Mouse (Mus musculus) midbrain, embryonic 12.5 days (tissue): Measurements from ENCODE around the gene Kif2c. TPM values are rescaled to one million over a fixed set of nuclear protein-coding genes. Genes with fewer than 3 reads are reported as not detected.
A peak's percentile ranks its signal among the peaks of the same experiment; 100 is the strongest.

ENCODE experiments used
- ATAC-seq: fragments of 200-750 bp; cut with Nextera tagmentation; 2 replicates; pipeline ENCODE4 v1.8.0; 2017; ENCODE audit warnings: low read depth, moderate TSS enrichment, moderate library complexity; ENCODE audit not compliant: low FRiP score
- H3K27ac ChIP-seq: fragments of 300-500 bp; sonication (generic); replicated peaks from 2 replicates; pipeline ENCODE4 v1.5.1; 2016; ENCODE audit warnings: mild to moderate bottlenecking
- H3K27me3 ChIP-seq: fragments of 300-500 bp; sonication (generic); 2 replicates; pipeline ENCODE4 v1.6.1; 2016; ENCODE audit warnings: mild to moderate bottlenecking
- H3K36me3 ChIP-seq: fragments of 300-500 bp; sonication (generic); 2 replicates; pipeline ENCODE4 v1.6.1; 2016
- H3K4me1 ChIP-seq: fragments of 300-500 bp; sonication (generic); 2 replicates; pipeline ENCODE4 v1.6.1; 2016
- H3K4me2 ChIP-seq: fragments of 300-500 bp; sonication (generic); replicated peaks from 2 replicates; pipeline ENCODE4 v1.6.1; 2016; ENCODE audit warnings: mild to moderate bottlenecking, moderate library complexity
- H3K4me3 ChIP-seq: fragments of 300-500 bp; sonication (generic); 2 replicates; pipeline ENCODE4 v1.5.1; 2016; ENCODE audit warnings: mild to moderate bottlenecking
- H3K9ac ChIP-seq: fragments of 300-500 bp; sonication (generic); replicated peaks from 2 replicates; pipeline ENCODE4 v1.6.1; 2016; ENCODE audit warnings: mild to moderate bottlenecking, moderate library complexity
- H3K9me3 ChIP-seq: fragments of 300-500 bp; sonication (generic); 2 replicates; pipeline ENCODE4 v1.6.1; 2016; ENCODE audit warnings: mild to moderate bottlenecking
- WGBS: fragments of 180-500 bp; shearing (Covaris S2); methylation state at CpG from one replicate; pipeline ENCODE4 v1.1.7; 2016; 5-methylcytosine and 5-hydroxymethylcytosine counted together
- polyA plus RNA-seq: library from polyadenylated mRNA; unstranded; fragments of >200 nt; fragmentation: Nextera tagmentation; extraction: Ambion mirVana; gene quantifications from 2 replicates; pipeline ENCODE4 v1.2.1, GENCODE M21; 2016

Gene Kif2c
- polyA plus RNA-seq, 1 experiment from 2014 or later: 73.7 TPM

DNA sequence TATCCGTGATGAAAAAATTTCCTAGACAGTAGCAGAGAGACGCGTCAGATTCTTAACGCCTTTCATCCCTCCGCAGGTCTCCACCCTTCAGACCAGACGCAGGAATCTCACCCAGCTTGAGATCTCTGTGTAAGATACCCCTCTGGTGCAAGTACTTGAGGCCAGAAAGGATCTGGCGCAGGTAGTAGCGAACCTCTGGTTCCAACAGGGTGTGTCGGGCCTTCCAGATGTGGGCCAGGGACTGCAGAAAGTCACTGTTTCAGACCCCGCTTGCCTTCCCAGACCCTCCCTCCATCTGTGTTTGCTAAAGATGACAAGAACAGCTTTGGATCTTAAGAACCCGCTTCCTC, 49.7 kb downstream of the Kif2c start:
- Histone ChIP-seq H3K4me2 (peak overlapping the region; percentile 84), H3K4me3 (peak overlapping the region; percentile 88), H3K4me1 (peaks cover 36% of the 10 kb centered on the region), H3K27me3 (peaks cover 11% of the 10 kb centered on the region; the same call in 1 of the 2 replicates), H3K9ac (peak overlapping the region; percentile 78), H3K9me3 (no peaks in the 10 kb centered on the region), H3K27ac (peak overlapping the region; percentile 71; the same call in 1 of the 2 replicates), H3K36me3 (peaks cover 21% of the 10 kb centered on the region)
- 5% methylated on average over 11 of the region's 11 CpGs for WGBS
- ATAC-seq: no peak

DNA sequence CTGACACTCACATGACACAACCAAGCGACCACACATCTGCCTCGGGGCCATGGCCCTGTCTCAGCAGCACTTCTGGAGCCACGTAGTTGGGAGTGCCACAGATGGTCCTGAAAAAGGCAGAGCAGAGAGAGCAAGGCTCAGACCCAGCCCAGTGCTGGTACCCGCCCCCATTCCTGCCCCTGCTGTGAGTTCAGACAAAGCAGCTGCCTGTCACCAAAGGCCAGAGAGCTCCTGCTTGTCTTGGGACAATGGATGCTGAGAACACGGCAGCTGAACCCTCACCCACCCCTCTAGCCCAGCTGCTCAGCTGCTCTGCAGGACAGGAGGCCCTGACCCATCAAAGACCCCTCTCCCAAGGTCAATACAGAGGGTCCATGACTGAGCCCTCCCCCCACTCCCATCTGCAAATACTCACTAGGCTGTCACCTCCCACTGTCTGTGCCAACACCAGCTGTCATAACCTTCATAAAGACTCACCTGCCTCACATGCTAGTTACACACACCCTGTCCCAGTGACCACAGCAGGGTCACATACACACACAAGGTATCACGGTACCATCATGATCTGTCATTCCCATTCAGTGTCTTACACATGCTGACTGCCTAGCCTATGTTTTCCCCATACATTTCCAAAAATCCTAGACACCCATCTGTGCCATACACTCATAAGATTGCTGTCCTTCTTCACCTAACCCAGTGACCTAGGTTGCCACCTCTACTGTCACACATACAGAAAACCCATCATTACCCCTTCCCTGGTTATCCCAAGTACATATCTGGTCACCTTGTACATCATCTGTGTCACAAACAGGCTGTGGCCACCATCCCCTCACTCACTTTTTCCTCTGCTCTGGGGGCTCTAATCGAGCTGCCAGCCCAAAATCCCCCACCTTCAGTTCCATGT, 50.3 kb downstream of the Kif2c start:
- peak overlapping the region; percentile 78; the same call in 1 of the 2 replicates for H3K9ac ChIP-seq
- H3K27ac ChIP-seq: peak overlapping the region; percentile 71
- peaks cover 11% of the 10 kb centered on the region; the same call in 1 of the 2 replicates for H3K27me3 ChIP-seq
- ATAC-seq: peak; percentile 76
- WGBS: 3% methylated on average over 7 of the region's 7 CpGs
- H3K4me3 ChIP-seq: peak overlapping the region; percentile 88
- H3K36me3 ChIP-seq: peaks cover 22% of the 10 kb centered on the region
- peaks cover 36% of the 10 kb centered on the region for H3K4me1 ChIP-seq
- no peaks in the 10 kb centered on the region for H3K9me3 ChIP-seq
- peak overlapping the region; percentile 84 for H3K4me2 ChIP-seq

DNA sequence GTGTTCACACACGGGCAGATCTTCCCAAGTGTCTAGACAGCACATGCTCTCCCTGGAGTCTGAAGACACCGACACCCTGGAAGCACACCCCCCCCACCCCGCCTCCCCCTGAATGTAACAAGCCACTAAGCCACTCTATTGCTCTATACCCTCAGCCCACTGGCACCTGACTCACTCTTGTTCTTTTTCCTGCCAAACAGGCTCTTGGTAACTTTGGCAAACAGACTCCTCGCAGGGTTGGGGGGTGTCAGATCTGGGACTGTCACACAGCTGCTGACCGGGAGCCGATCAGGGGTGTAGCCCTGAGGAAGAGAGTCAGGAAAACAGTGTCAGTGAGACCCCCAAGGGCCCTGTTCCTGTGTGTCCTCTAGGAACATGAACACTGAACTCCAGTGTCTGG, 51.2 kb downstream of the Kif2c start:
- H3K4me2 ChIP-seq: peak overlapping the region; percentile 84
- WGBS: 56% methylated on average over 6 of the region's 6 CpGs
- no peaks in the 10 kb centered on the region for H3K9me3 ChIP-seq
- peak overlapping the region; percentile 88 for H3K4me3 ChIP-seq
- peaks cover 11% of the 10 kb centered on the region; the same call in 1 of the 2 replicates for H3K27me3 ChIP-seq
- peak overlapping the region; percentile 71 for H3K27ac ChIP-seq
- no peak for ATAC-seq
- H3K4me1 ChIP-seq: peaks cover 41% of the 10 kb centered on the region
- H3K36me3 ChIP-seq: peaks cover 24% of the 10 kb centered on the region
- peak overlapping the region; percentile 78; the same call in 1 of the 2 replicates for H3K9ac ChIP-seq

DNA sequence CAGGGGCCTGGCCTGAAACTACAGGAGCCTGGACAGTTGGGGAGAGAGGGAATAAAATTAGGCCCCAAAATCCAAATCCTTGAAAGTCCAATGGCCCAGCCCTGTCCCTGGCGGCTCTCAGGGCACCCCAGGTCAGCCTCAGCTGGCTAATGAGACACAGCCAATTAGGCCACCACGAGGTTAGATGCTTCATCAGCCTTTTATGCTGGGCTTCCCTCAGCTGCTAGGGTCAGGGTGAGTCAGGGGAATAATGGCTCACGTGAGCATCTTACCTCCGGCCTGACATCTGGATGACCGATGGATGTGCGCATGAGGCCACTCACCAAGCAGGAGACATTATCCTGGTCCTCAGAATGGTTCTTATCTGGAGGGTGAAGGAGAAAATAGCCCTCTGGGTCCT, 51.6 kb downstream of the Kif2c start:
- WGBS: 50% methylated on average over 6 of the region's 6 CpGs
- Histone ChIP-seq H3K9me3 (no peaks in the 10 kb centered on the region), H3K4me3 (no peak overlapping the region), H3K27ac (peak overlapping the region; percentile 71), H3K4me2 (peak overlapping the region; percentile 84), H3K4me1 (peaks cover 45% of the 10 kb centered on the region), H3K27me3 (peaks cover 10% of the 10 kb centered on the region; the same call in 1 of the 2 replicates), H3K9ac (peak overlapping the region; percentile 78; the same call in 1 of the 2 replicates), H3K36me3 (peaks cover 24% of the 10 kb centered on the region)
- ATAC-seq: no peak

DNA sequence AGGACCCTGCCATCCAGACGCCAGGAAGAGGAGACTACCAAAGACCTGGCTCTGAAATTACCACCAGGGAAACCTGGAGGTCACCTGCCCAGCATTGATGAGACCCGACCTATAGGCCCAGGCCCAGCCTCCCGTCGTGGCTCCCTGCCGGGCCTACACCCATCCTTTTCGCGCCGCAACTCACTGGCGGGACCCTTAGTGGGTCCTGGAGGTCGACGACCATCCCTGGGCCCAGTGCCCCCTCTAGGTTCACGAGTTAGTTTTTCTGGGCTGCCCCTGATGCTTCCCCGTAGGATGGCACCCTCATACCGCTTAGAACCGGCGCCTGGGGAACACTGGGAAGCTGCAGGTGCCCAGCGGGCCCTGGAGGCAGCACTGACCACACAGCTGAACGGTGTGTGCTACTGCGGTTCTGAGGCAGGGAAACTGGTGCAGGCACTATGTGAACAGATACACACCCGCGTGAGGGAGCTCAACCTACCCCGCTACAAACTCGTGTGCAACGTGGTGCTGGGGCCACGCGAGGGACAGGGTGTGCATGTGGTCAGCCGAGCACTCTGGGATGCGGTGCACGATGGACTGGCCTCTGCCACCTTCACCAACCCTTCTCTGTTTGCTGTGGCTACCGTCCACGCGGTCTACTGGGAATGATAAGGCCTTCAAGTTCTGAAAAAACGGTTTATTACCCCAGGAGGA, 54.3 kb downstream of the Kif2c start:
- peaks cover 56% of the 10 kb centered on the region for H3K4me1 ChIP-seq
- H3K36me3 ChIP-seq: peaks cover 24% of the 10 kb centered on the region

DNA sequence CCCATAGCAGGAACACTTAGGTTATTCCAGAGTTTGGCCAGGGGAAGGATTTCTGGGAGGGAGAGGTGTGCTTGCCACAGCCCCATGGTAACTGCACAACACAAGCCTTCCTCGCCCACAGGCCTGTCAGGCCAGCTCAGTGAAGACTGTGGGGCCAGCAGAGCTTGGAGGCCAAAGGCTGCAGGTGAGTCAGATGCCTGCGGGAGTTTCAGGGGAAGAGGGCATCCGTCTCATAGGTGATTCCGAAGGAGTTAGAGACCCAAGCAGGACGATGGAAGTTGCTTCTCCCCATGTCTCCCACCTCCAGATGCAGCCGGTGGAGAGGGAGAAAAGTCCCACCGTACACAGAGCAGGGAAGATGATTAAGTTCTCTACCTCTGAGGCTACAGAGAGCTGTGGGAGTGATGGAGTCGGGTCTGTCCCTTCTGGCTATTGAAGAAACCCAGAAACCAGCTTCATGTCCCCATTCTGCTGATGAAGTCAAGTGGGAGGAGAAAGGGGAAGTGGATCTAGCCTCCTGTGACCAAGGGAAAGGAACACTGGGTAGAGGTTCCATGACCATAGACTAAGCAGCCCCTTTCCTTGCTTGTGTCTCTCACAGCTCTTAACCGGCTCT, 55.7 kb downstream of the Kif2c start, which contains the start of gene Tctex1d4:
Tctex1d4 (plus strand) TSS at position 120 of the 616 bp plus-strand sequence.
- Histone ChIP-seq H3K27me3 (peaks cover 6% of the 10 kb centered on the region; the same call in 1 of the 2 replicates), H3K4me3 (no peak within 1 kb of the TSS), H3K4me2 (peak within 1 kb of the TSS; percentile 30), H3K27ac (peak within 1 kb of the TSS; percentile 78), H3K4me1 (peaks cover 43% of the 10 kb centered on the region), H3K9ac (peak within 1 kb of the TSS; percentile 55; the same call in 1 of the 2 replicates), H3K9me3 (no peaks in the 10 kb centered on the region), H3K36me3 (peaks cover 24% of the 10 kb centered on the region)
- no peak for ATAC-seq
- WGBS: 90% methylated on average over 9 of the region's 9 CpGs

More for the DNA sequence above, 54.3 kb downstream of the Kif2c start:
- no peak overlapping the region for H3K4me3 ChIP-seq
- peaks cover 6% of the 10 kb centered on the region; the same call in 1 of the 2 replicates for H3K27me3 ChIP-seq
- no peak overlapping the region for H3K9ac ChIP-seq
- no peak for ATAC-seq
- no peak overlapping the region for H3K4me2 ChIP-seq
- no peak overlapping the region for H3K27ac ChIP-seq
- WGBS: 90% methylated on average over 33 of the region's 33 CpGs
- H3K9me3 ChIP-seq: no peaks in the 10 kb centered on the region

DNA sequence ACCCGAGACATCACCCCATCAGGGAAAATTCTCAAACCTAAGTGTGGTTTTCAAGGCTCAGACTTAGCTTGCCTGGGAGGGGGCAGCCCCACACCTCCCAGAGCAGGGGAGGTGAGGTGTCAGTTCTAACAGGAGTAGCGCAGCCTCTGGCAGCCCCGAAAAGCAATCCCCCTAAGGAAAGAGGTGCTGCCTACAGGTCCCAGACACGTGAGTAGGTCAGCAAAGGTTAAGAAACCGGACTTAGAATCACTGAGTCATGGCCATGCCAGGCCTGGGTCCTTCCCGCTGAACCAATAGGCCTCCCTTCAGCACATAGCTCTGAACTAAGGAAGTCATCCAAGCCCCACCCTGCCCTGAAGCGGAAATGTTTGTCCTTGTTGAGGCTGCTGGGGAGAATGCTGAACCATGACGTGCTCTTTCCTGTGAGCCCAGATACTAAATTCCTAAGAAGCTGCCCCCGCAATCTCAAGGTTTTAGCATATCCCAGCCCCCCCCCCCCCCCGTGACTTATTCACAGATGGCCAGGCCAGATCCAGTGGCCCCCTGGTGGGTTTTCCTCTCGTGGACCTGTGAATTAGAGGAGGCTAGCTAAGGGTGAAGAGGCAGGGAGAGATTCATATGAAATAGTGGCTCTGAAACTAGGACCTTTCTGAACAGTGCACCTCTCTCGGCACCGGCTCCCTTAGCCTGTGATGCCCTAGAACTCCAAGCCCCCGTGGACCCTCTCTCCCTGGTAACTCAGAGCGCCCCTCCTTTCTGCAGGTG, 56.3 kb downstream of the Kif2c start:
- Histone ChIP-seq H3K4me1 (peaks cover 40% of the 10 kb centered on the region), H3K4me3 (no peak overlapping the region), H3K4me2 (peak overlapping the region; percentile 30), H3K9me3 (no peaks in the 10 kb centered on the region), H3K36me3 (peaks cover 24% of the 10 kb centered on the region), H3K27me3 (peaks cover 6% of the 10 kb centered on the region; the same call in 1 of the 2 replicates), H3K9ac (peak overlapping the region; percentile 55; the same call in 1 of the 2 replicates), H3K27ac (peak overlapping the region; percentile 78)
- 43% methylated on average over 15 of the region's 15 CpGs for whole genome bisulfite sequencing
- ATAC-seq: no peak

DNA sequence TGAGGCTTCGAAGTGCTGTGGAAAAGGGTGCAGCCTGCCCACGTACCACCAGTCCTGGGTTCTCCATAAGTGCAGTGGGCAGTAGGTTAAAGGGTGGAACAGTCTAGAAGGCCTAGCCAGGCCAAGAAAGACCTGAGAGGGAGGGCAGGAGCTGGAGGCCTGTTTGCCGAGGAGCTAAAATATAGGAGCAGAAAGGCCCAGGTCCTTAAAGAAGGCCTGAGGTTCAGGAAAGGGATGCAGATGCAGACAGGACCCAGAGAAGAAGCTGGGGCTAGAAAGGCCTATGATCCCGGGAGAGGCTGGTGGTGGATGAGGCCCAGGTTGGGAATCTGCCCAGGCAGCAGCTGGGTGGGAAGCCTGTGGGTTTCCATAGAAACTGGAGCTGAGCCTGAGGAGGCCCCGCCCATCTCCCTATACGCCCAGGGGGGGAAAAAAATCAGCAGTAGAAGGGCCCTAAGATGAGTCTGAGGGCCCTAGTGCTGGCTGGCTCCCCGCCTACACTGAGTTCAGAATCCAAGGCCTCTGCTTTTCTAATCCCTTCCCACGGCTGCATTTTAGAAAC, 57.0 kb downstream of the Kif2c start, which contains the start of gene Btbd19:
Btbd19 (minus strand) TSS at position 378 of the 562 bp plus-strand sequence.
- H3K27ac ChIP-seq: peak within 1 kb of the TSS; percentile 78
- 29% methylated on average over 8 of the region's 8 CpGs for WGBS
- no peaks in the 10 kb centered on the region for H3K9me3 ChIP-seq
- H3K9ac ChIP-seq: peak within 1 kb of the TSS; percentile 55
- 0 out of 2 replicates have a peak, but pooled peaks cover 6% of the 10 kb centered on the region for H3K27me3 ChIP-seq
- H3K36me3 ChIP-seq: peaks cover 20% of the 10 kb centered on the region
- peaks cover 36% of the 10 kb centered on the region for H3K4me1 ChIP-seq
- H3K4me2 ChIP-seq: peak within 1 kb of the TSS; percentile 30
- H3K4me3 ChIP-seq: no peak within 1 kb of the TSS
- ATAC-seq: 0 out of 2 replicates have a peak, but pooled peaks have one; percentile 14

DNA sequence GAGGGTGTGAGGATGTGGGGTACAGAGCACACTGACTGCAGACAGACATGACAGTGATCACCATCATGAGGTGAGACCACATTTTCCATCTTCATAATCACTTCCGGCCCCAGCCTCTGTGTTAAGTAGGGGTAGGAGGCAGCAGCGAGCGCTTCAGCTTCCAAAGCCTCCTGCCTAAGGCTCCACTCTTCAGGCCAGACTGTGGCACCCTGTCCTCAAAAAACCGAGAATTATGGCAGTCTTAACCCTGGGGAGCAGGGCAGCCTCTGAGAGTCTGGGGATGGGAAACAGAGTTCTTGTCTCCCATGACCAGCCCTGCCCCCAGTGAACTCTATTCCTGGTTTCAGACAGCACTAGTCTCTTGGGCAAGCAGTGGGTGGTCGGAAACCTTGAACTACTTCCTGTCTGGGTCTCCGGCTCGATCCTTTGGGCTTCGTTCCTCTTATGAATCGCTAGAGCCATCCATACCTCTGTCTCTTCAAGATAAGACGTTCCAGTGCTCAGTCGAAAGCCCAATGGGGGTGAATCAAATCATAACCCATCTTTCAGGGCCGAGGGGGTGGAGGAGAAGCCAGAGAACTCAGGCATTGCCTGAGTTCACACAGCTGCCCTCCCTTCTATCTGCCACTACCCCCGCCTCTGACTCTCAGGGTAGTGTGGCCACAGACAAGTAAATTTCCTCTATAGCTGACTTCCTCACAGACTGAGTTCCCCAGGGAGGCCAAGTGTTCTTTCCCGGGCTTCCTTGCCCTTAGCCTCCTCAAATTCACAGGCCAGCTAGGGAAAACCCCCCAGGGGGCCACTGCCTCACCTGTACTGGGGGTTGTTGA, 57.7 kb downstream of the Kif2c start:
- Histone ChIP-seq H3K4me3 (no peak overlapping the region), H3K9me3 (no peaks in the 10 kb centered on the region), H3K36me3 (peaks cover 19% of the 10 kb centered on the region), H3K4me2 (peak overlapping the region; percentile 30; the same call in 1 of the 2 replicates), H3K27me3 (0 out of 2 replicates have a peak, but pooled peaks cover 6% of the 10 kb centered on the region), H3K4me1 (peaks cover 34% of the 10 kb centered on the region), H3K27ac (peak overlapping the region; percentile 78), H3K9ac (peak overlapping the region; percentile 55)
- no peak for ATAC-seq
- 67% methylated on average over 14 of the region's 14 CpGs for WGBS

DNA sequence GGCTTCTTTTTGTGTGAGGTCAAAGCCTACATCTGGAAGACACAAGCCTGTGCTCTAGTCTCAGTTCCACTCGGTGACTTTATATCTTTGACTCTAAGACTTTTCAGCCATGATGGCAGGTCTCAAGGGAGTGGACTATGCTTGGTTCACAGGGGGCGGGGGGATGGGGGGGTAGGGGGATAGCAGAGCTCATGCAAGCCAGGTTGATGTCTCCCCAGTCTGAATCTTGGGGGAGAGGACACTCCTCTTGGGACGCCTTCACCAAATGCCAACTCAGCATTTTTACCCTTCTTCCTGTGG, 58.3 kb downstream of the Kif2c start:
- H3K4me3 ChIP-seq: no peak overlapping the region
- H3K9ac ChIP-seq: no peak overlapping the region
- peaks cover 17% of the 10 kb centered on the region for H3K36me3 ChIP-seq
- H3K9me3 ChIP-seq: no peaks in the 10 kb centered on the region
- H3K27ac ChIP-seq: no peak overlapping the region
- ATAC-seq: no peak
- 0 out of 2 replicates have a peak, but pooled peaks cover 6% of the 10 kb centered on the region for H3K27me3 ChIP-seq
- peaks cover 36% of the 10 kb centered on the region for H3K4me1 ChIP-seq
- WGBS: 98% methylated on average over 3 of the region's 3 CpGs
- no peak overlapping the region for H3K4me2 ChIP-seq
